Mouse (Mus musculus) liver, embryonic 11.5 days (tissue): ENCODE results near the gene Tmprss9. TPM values are rescaled to one million over a fixed set of nuclear protein-coding genes. Genes with fewer than 3 reads are reported as not detected.
"Not testable (repeated sequence)": the region's sequence is repeated elsewhere in the genome, so short reads cannot be mapped to it uniquely, and the experiment has no call there.

Experiments used
- ATAC-seq: fragments of 200-750 bp; cut with Nextera tagmentation; replicated peaks from 2 replicates; pipeline ENCODE4 v1.8.0; 2017; ENCODE audit warnings: moderate number of reproducible peaks, mild to moderate bottlenecking, moderate TSS enrichment, moderate library complexity; ENCODE audit not compliant: low FRiP score
- DNase-seq: peaks from one replicate; pipeline ENCODE4 v3.0.0-alpha.2; 2017; ENCODE audit warnings: low spot score
- H3K27ac ChIP-seq: fragments of 300-500 bp; sonication (generic); 2 replicates; pipeline ENCODE4 v1.5.1; 2014; ENCODE audit warnings: mild to moderate bottlenecking, low read depth, low read length, control low read depth
- H3K27me3 ChIP-seq: fragments of 300-500 bp; sonication (generic); replicated peaks from 2 replicates; pipeline ENCODE4 v1.6.1; 2014; ENCODE audit warnings: low read length, mixed read lengths; ENCODE audit not compliant: control insufficient read depth, insufficient read depth
- H3K36me3 ChIP-seq: fragments of 300-500 bp; sonication (generic); 2 replicates; pipeline ENCODE4 v1.6.1; 2014; ENCODE audit warnings: mild to moderate bottlenecking, low read length, moderate library complexity, mixed read lengths; ENCODE audit not compliant: control insufficient read depth, insufficient read depth
- H3K4me1 ChIP-seq: fragments of 300-500 bp; sonication (generic); replicated peaks from 2 replicates; pipeline ENCODE4 v1.6.1; 2014; ENCODE audit warnings: low read length, mixed read lengths; ENCODE audit not compliant: control insufficient read depth, insufficient read depth
- H3K4me2 ChIP-seq: fragments of 300-500 bp; sonication (generic); 2 replicates; pipeline ENCODE4 v1.6.1; 2014; ENCODE audit warnings: mild to moderate bottlenecking, control low read depth, moderate library complexity
- H3K4me3 ChIP-seq: fragments of 300-500 bp; sonication (generic); 2 replicates; pipeline ENCODE4 v1.5.1; 2014; ENCODE audit warnings: low read depth, low read length, control low read depth
- H3K9ac ChIP-seq: fragments of 300-500 bp; sonication (generic); 2 replicates; pipeline ENCODE4 v1.6.1; 2014; ENCODE audit warnings: low read depth, low read length, control low read depth
- H3K9me3 ChIP-seq: fragments of 300-500 bp; sonication (generic); 2 replicates; pipeline ENCODE4 v1.6.1; 2016; ENCODE audit warnings: low read length, inconsistent platforms, mixed read lengths; ENCODE audit not compliant: control insufficient read depth
- WGBS: fragments of 180-500 bp; shearing (Covaris S2); extraction: QIAGEN DNeasy Blood & Tissue Kit; methylation state at CpG from one replicate; pipeline ENCODE4 v1.1.7; 2014; 5-methylcytosine and 5-hydroxymethylcytosine counted together
- polyA plus RNA-seq: library from polyadenylated mRNA; unstranded; fragments of >200 nt; fragmentation: Nextera tagmentation; extraction: Ambion mirVana; gene quantifications from 2 replicates; pipeline ENCODE4 v1.2.1, GENCODE M21; 2014

Gene Tmprss9
- polyA plus RNA-seq, 1 experiment from 2014 or later: not detected

DNA sequence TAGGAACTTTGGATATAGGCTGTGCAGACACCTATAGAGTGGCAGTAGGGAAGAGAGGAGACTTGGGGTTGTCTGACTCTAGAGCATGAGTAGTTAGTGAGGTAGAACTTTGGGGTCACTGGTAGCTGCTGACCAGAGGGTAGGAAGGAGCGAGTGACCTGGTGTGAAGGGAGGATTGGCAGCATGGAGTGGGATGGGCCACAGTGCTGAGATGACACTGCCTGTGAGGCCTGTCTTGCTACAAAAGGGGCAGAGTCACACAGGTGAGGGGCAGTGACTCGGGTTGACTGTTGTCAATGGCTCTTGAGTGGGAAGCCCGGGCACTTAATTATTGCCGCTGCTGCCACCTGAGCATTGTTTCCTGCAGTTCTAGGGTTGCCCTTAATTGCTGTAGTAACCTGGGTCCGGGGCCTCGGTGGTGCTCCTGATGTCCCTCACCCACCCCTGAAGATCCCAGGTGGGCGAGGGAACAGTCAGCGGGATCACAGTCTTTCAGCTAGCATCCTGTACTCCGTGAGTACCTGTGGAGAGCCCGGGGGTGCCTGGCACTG is 43.7 kb upstream of the Tmprss9 start:
- H3K4me2 ChIP-seq: peak overlapping the region; percentile 100

DNA sequence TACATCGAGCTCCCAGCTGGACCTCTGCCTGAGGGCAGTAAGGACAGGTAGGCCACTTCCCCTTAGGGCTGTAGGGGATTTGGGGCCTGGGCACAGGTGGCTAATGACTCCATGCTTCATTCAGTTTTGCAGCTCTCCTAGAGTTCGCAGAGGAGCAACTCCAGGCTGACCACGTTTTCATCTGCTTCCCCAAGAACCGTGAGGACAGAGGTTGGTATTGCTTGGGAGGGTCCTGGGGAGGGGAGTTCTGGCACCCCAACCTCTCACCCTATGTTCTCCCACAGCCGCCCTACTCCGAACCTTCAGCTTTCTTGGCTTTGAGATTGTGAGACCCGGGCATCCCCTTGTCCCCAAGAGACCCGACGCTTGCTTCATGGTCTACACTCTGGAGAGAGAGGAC is 43.1 kb upstream of the Tmprss9 start:
- not testable (repeated sequence) for H3K9me3 ChIP-seq, H3K27ac ChIP-seq, DNase-seq, ATAC-seq, H3K9ac ChIP-seq
- H3K27me3 ChIP-seq: peaks cover 11% of the 10 kb centered on the region
- peaks cover 12% of the 10 kb centered on the region for H3K36me3 ChIP-seq
- H3K4me2 ChIP-seq: peak overlapping the region; percentile 100
- H3K4me1 ChIP-seq: peaks cover 50% of the 10 kb centered on the region
- 82% methylated on average over 8 of the region's 9 CpGs for WGBS
- peak overlapping the region; percentile 69 for H3K4me3 ChIP-seq

More for the DNA sequence above, 43.7 kb upstream of the Tmprss9 start:
- H3K4me3 ChIP-seq: peak overlapping the region; percentile 69
- peaks cover 4% of the 10 kb centered on the region for H3K27me3 ChIP-seq
- 75% methylated on average over 10 of the region's 10 CpGs for WGBS
- H3K4me1 ChIP-seq: peaks cover 50% of the 10 kb centered on the region
- DNase-seq (no peak), ATAC-seq (no peak)
- H3K9ac ChIP-seq: peak overlapping the region; percentile 85
- peaks cover 12% of the 10 kb centered on the region for H3K36me3 ChIP-seq
- H3K27ac ChIP-seq: no peak overlapping the region
- H3K9me3 ChIP-seq: no peaks in the 10 kb centered on the region

DNA sequence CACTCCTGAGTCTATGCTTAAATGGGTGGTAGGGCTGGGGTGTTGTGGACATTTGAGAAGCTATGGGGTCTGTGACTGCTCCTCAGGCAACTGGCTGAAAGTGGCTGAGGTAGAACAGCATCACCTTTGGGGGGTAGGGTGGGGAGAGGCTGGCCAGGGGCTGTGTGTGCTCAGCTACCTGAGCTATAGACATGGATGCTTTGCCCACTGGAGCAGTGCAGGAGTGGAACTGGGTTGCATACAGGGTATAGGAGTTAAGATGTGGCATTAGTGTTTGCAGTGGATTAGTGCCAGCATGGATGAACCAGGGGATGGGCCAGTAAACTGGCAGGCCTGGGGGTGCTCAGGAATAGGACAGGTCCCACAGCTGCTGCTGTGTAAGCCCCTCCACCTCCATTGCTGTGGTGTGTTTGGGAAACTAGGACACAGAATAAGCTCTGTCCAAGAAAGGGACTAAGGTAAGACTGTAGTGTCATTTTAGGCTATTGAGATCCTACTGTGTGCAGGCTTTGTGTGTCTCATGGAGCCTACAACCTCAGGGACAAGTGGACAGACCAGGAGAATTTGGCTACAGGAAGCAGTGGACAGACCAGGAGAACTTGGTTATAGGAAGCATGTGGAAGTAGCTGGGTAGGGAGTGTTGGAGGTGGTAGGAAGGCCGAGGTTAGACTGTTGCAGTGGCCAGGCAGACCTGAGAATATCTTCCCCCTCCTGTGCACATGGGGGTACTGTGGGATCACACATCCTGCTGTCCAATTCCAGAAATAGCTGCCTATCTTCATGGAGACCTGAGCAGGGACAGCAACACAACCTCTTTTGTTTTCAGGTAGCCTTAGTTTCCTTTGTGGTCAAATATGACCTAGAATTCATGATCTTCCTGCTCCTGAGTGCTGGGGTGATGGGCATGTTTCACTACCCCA is 42.0 kb upstream of the Tmprss9 start:
- Histone ChIP-seq H3K27me3 (peaks cover 21% of the 10 kb centered on the region), H3K9me3 (no peaks in the 10 kb centered on the region), H3K27ac (peak overlapping the region; percentile 38), H3K4me1 (peaks cover 40% of the 10 kb centered on the region), H3K4me3 (peak overlapping the region; percentile 20; the same call in 1 of the 2 replicates), H3K9ac (no peak overlapping the region), H3K4me2 (peak overlapping the region; percentile 20), H3K36me3 (peaks cover 12% of the 10 kb centered on the region)
- ATAC-seq (no peak), DNase-seq (no peak)
- 55% methylated on average over 1 of the region's 1 CpGs for WGBS

DNA sequence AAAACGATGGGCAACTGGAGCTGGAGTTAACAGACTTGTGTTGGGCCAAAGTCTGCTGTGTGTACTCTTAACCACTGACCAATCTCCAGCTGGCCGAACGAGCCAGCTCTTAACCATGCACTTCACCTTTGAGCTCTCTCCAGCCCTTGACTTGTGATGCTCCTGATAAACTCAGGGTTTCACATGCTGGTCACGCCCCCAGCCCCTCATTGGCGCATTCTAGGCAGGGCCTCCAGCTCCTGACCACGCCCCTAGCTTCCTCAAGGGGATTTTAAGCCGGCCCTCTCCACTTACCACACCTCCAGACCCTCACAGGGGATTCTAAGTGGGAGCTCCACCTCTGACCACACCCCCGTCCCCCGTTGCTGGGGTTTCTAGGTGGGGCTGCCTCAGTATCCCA is 40.5 kb upstream of the Tmprss9 start:
- Histone ChIP-seq H3K27ac (peak overlapping the region; percentile 52), H3K4me1 (peaks cover 40% of the 10 kb centered on the region), H3K27me3 (peaks cover 36% of the 10 kb centered on the region), H3K4me2 (peak overlapping the region; percentile 30), H3K9ac (no peak overlapping the region), H3K36me3 (peaks cover 12% of the 10 kb centered on the region), H3K9me3 (no peaks in the 10 kb centered on the region), H3K4me3 (no peak overlapping the region)
- peak; percentile 63 for DNase-seq
- 3% methylated on average over 9 of the region's 9 CpGs for WGBS
- ATAC-seq: peak; percentile 16; the same call in 1 of the 2 replicates

DNA sequence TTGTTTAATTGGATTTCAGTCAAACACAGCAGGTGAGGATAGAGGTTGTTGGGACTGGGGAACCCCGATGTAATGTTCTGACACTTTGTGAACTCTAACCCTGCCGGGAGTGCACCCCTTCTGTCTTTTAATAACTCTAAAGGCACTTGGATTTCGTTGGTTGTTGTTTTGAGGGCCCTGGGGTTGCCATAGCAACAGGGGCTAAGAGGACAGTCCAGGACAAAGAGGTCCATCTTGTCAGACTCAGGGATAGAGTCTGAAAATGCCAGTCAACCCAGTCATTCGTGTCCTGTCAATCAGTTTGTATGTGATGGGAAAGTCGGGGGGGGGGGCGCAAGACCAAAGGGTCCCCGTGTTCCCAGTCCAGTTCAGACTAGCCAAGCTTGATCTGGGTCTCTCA is 38.8 kb upstream of the Tmprss9 start:
- Histone ChIP-seq H3K36me3 (peaks cover 12% of the 10 kb centered on the region), H3K4me1 (peaks cover 34% of the 10 kb centered on the region), H3K4me3 (no peak overlapping the region), H3K9me3 (no peaks in the 10 kb centered on the region), H3K4me2 (no peak overlapping the region), H3K9ac (no peak overlapping the region), H3K27ac (no peak overlapping the region), H3K27me3 (peaks cover 51% of the 10 kb centered on the region)
- DNase-seq (no peak), ATAC-seq (no peak)
- 75% methylated on average over 7 of the region's 7 CpGs for WGBS

DNA sequence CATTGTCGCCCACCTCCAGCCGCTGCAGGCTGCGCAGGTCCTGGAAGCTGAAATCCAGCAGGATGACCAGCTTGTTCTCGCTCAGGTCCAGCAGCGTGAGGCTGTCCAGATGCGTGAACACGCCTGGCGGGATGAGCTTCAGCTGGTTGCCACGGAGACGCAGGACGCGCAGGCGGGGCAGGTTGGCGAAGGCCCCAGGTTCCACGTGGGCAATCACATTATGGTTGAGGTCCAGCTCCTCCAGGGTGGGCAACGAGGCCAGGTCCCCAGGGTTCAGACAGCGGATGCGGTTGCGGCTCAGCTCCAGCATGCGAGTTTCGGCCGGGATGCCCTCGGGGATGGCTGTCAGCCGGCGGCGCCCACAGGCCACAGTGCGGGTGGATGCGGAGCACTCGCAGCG is 36.0 kb upstream of the Tmprss9 start:
- H3K4me1 ChIP-seq: peaks cover 12% of the 10 kb centered on the region
- no peak overlapping the region for H3K4me2 ChIP-seq
- ATAC-seq (no peak), DNase-seq (no peak)
- 0 out of 2 replicates have a peak overlapping the region, but pooled peaks have one; percentile 34 for H3K9ac ChIP-seq
- no peaks in the 10 kb centered on the region; the same call in 1 of the 2 replicates for H3K36me3 ChIP-seq
- WGBS: 48% methylated on average over 30 of the region's 30 CpGs
- no peaks in the 10 kb centered on the region for H3K9me3 ChIP-seq
- peaks cover 59% of the 10 kb centered on the region for H3K27me3 ChIP-seq
- H3K27ac ChIP-seq: no peak overlapping the region
- 0 out of 2 replicates have a peak overlapping the region, but pooled peaks have one; percentile 8 for H3K4me3 ChIP-seq

DNA sequence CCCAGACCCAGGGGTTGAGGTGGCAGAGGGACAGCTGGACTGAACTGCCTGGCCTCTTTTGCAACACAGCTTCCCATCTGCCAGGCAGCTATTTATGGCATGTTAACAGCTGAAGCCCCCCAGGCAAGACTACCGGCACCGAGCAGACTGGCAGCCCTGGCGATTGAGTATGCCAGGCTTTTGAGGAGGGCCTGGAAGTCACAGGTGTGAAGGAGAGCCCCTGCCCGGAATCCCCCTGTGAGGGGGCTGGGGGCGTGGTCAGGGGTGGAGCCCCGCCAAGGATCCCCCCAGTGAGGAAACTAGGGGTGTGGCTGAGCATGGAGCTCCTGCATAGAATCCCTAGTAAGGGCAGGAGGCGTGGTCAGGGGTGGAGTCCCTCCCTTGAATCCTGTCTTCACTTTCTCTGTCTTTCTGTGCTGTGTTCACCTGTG is 34.7 kb upstream of the Tmprss9 start:
- ATAC-seq: no peak; the same call in 1 of the 2 replicates
- H3K27me3 ChIP-seq: peaks cover 71% of the 10 kb centered on the region

DNA sequence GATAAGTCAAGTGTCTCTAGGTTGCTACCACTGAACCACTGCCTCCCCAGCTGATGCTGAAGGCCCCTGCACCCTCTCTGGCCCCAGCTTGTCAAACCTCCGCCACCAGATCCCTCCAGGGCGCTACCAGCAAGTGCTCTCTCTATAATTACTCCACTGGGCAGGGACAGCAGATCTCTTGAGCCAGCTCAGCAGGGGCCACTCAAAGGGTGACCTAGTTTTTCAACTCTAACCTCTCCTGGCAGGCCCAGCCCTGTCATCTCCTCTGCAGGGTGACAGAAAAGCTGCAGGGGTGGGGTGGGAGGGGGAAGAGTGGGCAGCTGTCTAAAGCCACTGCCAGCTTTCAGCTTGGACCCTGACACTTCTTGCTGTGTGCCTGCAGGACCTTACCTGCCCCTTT is 33.8 kb upstream of the Tmprss9 start:
- Histone ChIP-seq H3K4me2 (no peak overlapping the region), H3K27me3 (peaks cover 76% of the 10 kb centered on the region), H3K27ac (no peak overlapping the region), H3K4me3 (no peak overlapping the region), H3K36me3 (no peaks in the 10 kb centered on the region), H3K4me1 (no peaks in the 10 kb centered on the region), H3K9me3 (no peaks in the 10 kb centered on the region), H3K9ac (no peak overlapping the region)
- 30% methylated on average over 2 of the region's 2 CpGs for WGBS
- ATAC-seq (no peak), DNase-seq (no peak)

More for the DNA sequence above, 34.7 kb upstream of the Tmprss9 start:
- no peak for DNase-seq
- H3K4me3 ChIP-seq: no peak overlapping the region
- no peak overlapping the region for H3K4me2 ChIP-seq
- no peaks in the 10 kb centered on the region for H3K9me3 ChIP-seq
- no peaks in the 10 kb centered on the region; the same call in 1 of the 2 replicates for H3K36me3 ChIP-seq
- no peak overlapping the region for H3K27ac ChIP-seq
- WGBS: 50% methylated on average over 7 of the region's 7 CpGs
- no peaks in the 10 kb centered on the region for H3K4me1 ChIP-seq
- H3K9ac ChIP-seq: no peak overlapping the region
